Mouse (Mus musculus) retina, embryonic 14.5 days (tissue): ENCODE data around the gene Gm21679.
"Not testable (repeated sequence)": the region's sequence is repeated elsewhere in the genome, so short reads cannot be mapped to it uniquely, and the experiment has no call there.

Source experiments
- DNase-seq: peaks from one replicate; pipeline ENCODE4 v3.0.0-alpha.2; 2015; ENCODE audit warnings: low spot score

Gm21679 gene

DNA sequence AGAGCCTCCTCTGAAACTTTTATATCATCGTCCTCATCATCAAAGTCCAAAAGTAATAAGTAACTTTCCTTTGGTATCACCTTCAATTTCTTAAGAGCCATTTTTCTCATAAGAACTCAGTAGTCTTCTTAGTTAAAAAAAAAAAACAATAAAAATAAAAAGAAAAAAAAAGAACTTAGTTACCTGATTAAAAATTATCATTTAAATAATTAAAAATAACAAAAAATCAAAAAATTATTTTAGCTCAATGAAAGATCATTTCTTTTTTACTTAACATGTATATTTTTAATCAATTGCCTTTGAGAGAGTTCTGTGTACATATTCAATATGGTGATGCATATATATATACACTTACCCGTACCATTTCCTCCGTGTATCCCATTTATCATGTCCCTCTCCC is at the start of gene Gm21679:
Gene Gm21679, minus strand, starts transcription at position 101 of the 400 bp plus-strand sequence.
- DNase-seq, result not testable (repeated sequence)
